In genomic region chr11:97573891-97574550, GRCm38 (mm10) we compare ENCODE assay signal across 9 mouse cellular contexts. TPM values are rescaled to one million over a fixed set of nuclear protein-coding genes. Genes with fewer than 3 reads are reported as not detected.
DNase-seq lines count a peak whose midpoint lies in the region; ATAC-seq and TF ChIP-seq lines count a peak whose summit lies in the region.
"Had no signal": no experiment of that assay in that cellular context is flagged by ENCODE, and none has a peak within 500 bp of the region (broad histone marks: within the 10 kb centered on the region; RNA-seq: fewer than 3 reads in every experiment).

No protein-coding gene starts in this region.

- TF ChIP-seq CTCF in kidney, postnatal 0 days (IDR thresholded peaks at IDR 0.05; ENCODE audit: low read depth) = no peak

- H3K4me3 ChIP-seq in kidney, postnatal 0 days (replicated peaks; ENCODE audit: low read depth, low read length) = peak overlapping the region; percentile 62
- H3K4me3 ChIP-seq in hindbrain, embryonic 16.5 days (ENCODE audit: low read length) = peak overlapping the region; percentile 85
- peak overlapping the region; percentile 61 for H3K4me3 ChIP-seq in limb, embryonic 15.5 days
- H3K4me3 ChIP-seq: myocyte had no signal

- WGBS in kidney, postnatal 0 days = 1% methylated on average over 23 of the region's 28 CpGs
- under 1% methylated on average over 21 of the region's 28 CpGs for WGBS in hindbrain, embryonic 16.5 days
- WGBS in limb, embryonic 15.5 days = 2% methylated on average over 23 of the region's 28 CpGs

- intact Hi-C loops in gastrocnemius, postnatal 14 days (cut with DNase I; ENCODE audit: low total_unique reads) = loop anchor here (10.0 kb wide), 1 partner anchor 89 kb away; no protein-coding TSS in a partner anchor

- no peaks in the 10 kb centered on the region for H3K36me3 ChIP-seq in kidney, postnatal 0 days (ENCODE audit: insufficient read depth, low read length)
- no peaks in the 10 kb centered on the region for H3K36me3 ChIP-seq in hindbrain, embryonic 16.5 days (ENCODE audit: control insufficient read depth, insufficient read depth, low read length)
- no peaks in the 10 kb centered on the region for H3K36me3 ChIP-seq in limb, embryonic 15.5 days

- H3K27ac ChIP-seq in kidney, postnatal 0 days = no peak overlapping the region
- H3K27ac ChIP-seq in hindbrain, embryonic 16.5 days (ENCODE audit: low read depth, low read length) = peak overlapping the region; percentile 95
- no peak overlapping the region for H3K27ac ChIP-seq in limb, embryonic 15.5 days

- ATAC-seq in kidney, postnatal 0 days (replicated peaks; ENCODE audit: low FRiP score, low read depth) = peak; percentile 6; the same call in 1 of the 2 replicates
- ATAC-seq in hindbrain, embryonic 16.5 days = peak; percentile 31; the same call in 1 of the 2 replicates
- ATAC-seq in limb, embryonic 15.5 days (ENCODE audit: insufficient number of reproducible peaks, low FRiP score, low TSS enrichment, low read depth) = no peak
- ATAC-seq in erythroblast, adult 5-6 weeks (replicated peaks; ENCODE audit: low FRiP score, poor library complexity, severe bottlenecking) = no peak

- DNase-seq in kidney, postnatal 0 days (ENCODE audit: low spot score) = peak; percentile 24
- DNase-seq in kidney, postnatal 14 days = no peak
- peak; percentile 48 for DNase-seq in embryo, embryonic 10 days (ENCODE audit: low spot score)
- DNase-seq in right cerebral cortex, adult 18-20 months = peak; percentile 89
- DNase-seq in gastrocnemius, postnatal 14 days = no peak

- 0 out of 2 replicates have a peak, but pooled peaks cover 10% of the 10 kb centered on the region for H3K4me1 ChIP-seq in kidney, postnatal 0 days (replicated peaks; ENCODE audit: insufficient read depth, low read length)
- peaks cover 57% of the 10 kb centered on the region for H3K4me1 ChIP-seq in hindbrain, embryonic 16.5 days (ENCODE audit: control insufficient read depth, insufficient read depth, low read depth, low read length)
- peaks cover 87% of the 10 kb centered on the region for H3K4me1 ChIP-seq in limb, embryonic 15.5 days

- peaks cover 18% of the 10 kb centered on the region for H3K27me3 ChIP-seq in kidney, postnatal 0 days (ENCODE audit: insufficient read depth, low read length)
- H3K27me3 ChIP-seq in hindbrain, embryonic 16.5 days (replicated peaks; ENCODE audit: control insufficient read depth, insufficient read depth, low read length) = no peaks in the 10 kb centered on the region
- H3K27me3 ChIP-seq in limb, embryonic 15.5 days = peaks cover 73% of the 10 kb centered on the region

- H3K9ac ChIP-seq in kidney, postnatal 0 days (ENCODE audit: low read depth, low read length) = no peak overlapping the region
- H3K9ac ChIP-seq in hindbrain, embryonic 16.5 days (ENCODE audit: low read depth, low read length) = peak overlapping the region; percentile 97
- H3K9ac ChIP-seq in limb, embryonic 15.5 days = no peak overlapping the region

- peak overlapping the region; percentile 100 for H3K4me2 ChIP-seq in kidney, postnatal 0 days (ENCODE audit: low read length)
- H3K4me2 ChIP-seq in hindbrain, embryonic 16.5 days (ENCODE audit: low read length) = peak overlapping the region; percentile 91
- H3K4me2 ChIP-seq in limb, embryonic 15.5 days = peak overlapping the region; percentile 99

- H3K9me3 ChIP-seq in kidney, postnatal 0 days (replicated peaks; ENCODE audit: low read length) = no peaks in the 10 kb centered on the region
- no peaks in the 10 kb centered on the region for H3K9me3 ChIP-seq in hindbrain, embryonic 16.5 days (ENCODE audit: control insufficient read depth, low read length)
- H3K9me3 ChIP-seq in limb, embryonic 15.5 days = no peaks in the 10 kb centered on the region

RNA-seq across cellular contexts. Expression of gene Srcin1, which starts 2.0 kb away (rescaled TPM):
- 0.59 and 0.70 TPM in 2 replicates for polyA plus RNA-seq in kidney, postnatal 0 days (2015; fragmentation: Nextera tagmentation; extraction: Ambion mirVana)
- polyA plus RNA-seq in hindbrain, embryonic 16.5 days (2015; fragmentation: Nextera tagmentation; extraction: Ambion mirVana) = 8.0 and 8.9 TPM in 2 replicates
- 0.89 and 0.92 TPM in 2 replicates for polyA plus RNA-seq in limb, embryonic 15.5 days (2015; fragmentation: Nextera tagmentation; extraction: Ambion mirVana)
- total RNA-seq in gastrocnemius, postnatal 14 days (2021) = under 1 TPM; 0.51 to 0.64 TPM
- total RNA-seq in erythroblast, adult 5-6 weeks (2015; ENCODE audit: low replicate concordance) = not detected in 2 replicates
- not detected in 2 replicates for total RNA-seq in erythroblast, adult 5-6 weeks (2017; ENCODE audit: low replicate concordance)
- polyA plus RNA-seq: myocyte had no signal

RNA-seq across cellular contexts. Expression of gene Epop, which starts 55.5 kb away (rescaled TPM):
- polyA plus RNA-seq in kidney, postnatal 0 days (2015; fragmentation: Nextera tagmentation; extraction: Ambion mirVana) = 2.9 and 4.1 TPM in 2 replicates
- polyA plus RNA-seq in hindbrain, embryonic 16.5 days (2015; fragmentation: Nextera tagmentation; extraction: Ambion mirVana) = 1.2 and 1.4 TPM in 2 replicates
- polyA plus RNA-seq in limb, embryonic 15.5 days (2015; fragmentation: Nextera tagmentation; extraction: Ambion mirVana) = 1.9 and 3.2 TPM in 2 replicates
- 1 to 10 TPM in 1 of 2 experiments, under 1 TPM in 1; 0.60 to 1.3 TPM for total RNA-seq in gastrocnemius, postnatal 14 days (2021)
- total RNA-seq in erythroblast, adult 5-6 weeks (2015; ENCODE audit: low replicate concordance) = 0.58 TPM in 1 of 2 replicates, not detected in the other
- not detected in 2 replicates for total RNA-seq in erythroblast, adult 5-6 weeks (2017; ENCODE audit: low replicate concordance)

Comparison
In these comparisons a context has a peak if more than half of its experiments do, and no peak if none do; other contexts are left out.
1. DNase-seq: peak in kidney, postnatal 0 days (single experiment), embryo, embryonic 10 days (single experiment) and right cerebral cortex, adult 18-20 months (single experiment); none in kidney, postnatal 14 days (single experiment) and gastrocnemius, postnatal 14 days (single experiment).
2. ATAC-seq: peak in kidney, postnatal 0 days (single experiment) and hindbrain, embryonic 16.5 days (single experiment); none in limb, embryonic 15.5 days (single experiment) and erythroblast, adult 5-6 weeks (single experiment).
3. Peak in every context shown above with its lines, with median percentiles within 50 percentile points of each other: H3K4me2 ChIP-seq and H3K4me3 ChIP-seq.